Mouse (Mus musculus): ENCODE data around the gene Zfp384. TPM values are rescaled to one million over a fixed set of nuclear protein-coding genes. Genes with fewer than 3 reads are reported as not detected.
"Not testable (repeated sequence)": the region's sequence is repeated elsewhere in the genome, so short reads cannot be mapped to it uniquely, and the experiment has no call there.

The Zfp384 gene
- polyA plus RNA-seq, 1 experiment from 2014 or later, result 14.6 TPM

GRCm38 (mm10) chr6:125063906-125064305 lies 55.0 kb downstream of the Zfp384 start:
- Histone ChIP-seq H3K9me3 (ENCODE audit: control insufficient read depth, low read length) (no peaks in the 10 kb centered on the region), H3K4me2 (replicated peaks) (no peak overlapping the region), H3K4me1 (replicated peaks; ENCODE audit: control insufficient read depth, insufficient read depth, low read length) (no peaks in the 10 kb centered on the region; the same call in 1 of the 2 replicates), H3K4me3 (replicated peaks; ENCODE audit: low read length) (no peak overlapping the region), H3K9ac (no peak overlapping the region), H3K27me3 (ENCODE audit: control insufficient read depth, insufficient read depth, low read length) (no peaks in the 10 kb centered on the region), H3K36me3 (replicated peaks; ENCODE audit: control insufficient read depth, insufficient read depth) (no peaks in the 10 kb centered on the region), H3K27ac (no peak overlapping the region)
- ATAC-seq (ENCODE audit: low FRiP score) (no peak), DNase-seq (ENCODE audit: low spot score) (no peak)
- 85% methylated on average over 6 of the region's 6 CpGs for WGBS

- not testable (repeated sequence) for H3K9me3 ChIP-seq (ENCODE audit: control insufficient read depth, low read length); H3K27ac ChIP-seq; H3K9ac ChIP-seq; ATAC-seq (ENCODE audit: low FRiP score); H3K4me2 ChIP-seq (replicated peaks); H3K4me3 ChIP-seq (replicated peaks; ENCODE audit: low read length); H3K27me3 ChIP-seq (ENCODE audit: control insufficient read depth, insufficient read depth, low read length); H3K36me3 ChIP-seq (replicated peaks; ENCODE audit: control insufficient read depth, insufficient read depth); H3K4me1 ChIP-seq (replicated peaks; ENCODE audit: control insufficient read depth, insufficient read depth, low read length); DNase-seq (ENCODE audit: low spot score)
- no CpG with 5 or more reads among the region's 1 CpGs for WGBS
Measured at GRCm38 (mm10) chr6:125065223-125065622, 56.3 kb downstream of the Zfp384 start.

GRCm38 (mm10) chr6:125067571-125067995 lies 58.6 kb downstream of the Zfp384 start, which contains the start of gene Lpar5:
Gene Lpar5 (plus strand): TSS chr6:125067920.
- H3K4me1 ChIP-seq (replicated peaks; ENCODE audit: control insufficient read depth, insufficient read depth, low read length), result peaks cover 10% of the 10 kb centered on the region
- WGBS, result 60% methylated on average over 8 of the region's 8 CpGs
- H3K9me3 ChIP-seq (ENCODE audit: control insufficient read depth, low read length), result no peaks in the 10 kb centered on the region
- DNase-seq (ENCODE audit: low spot score), result no peak
- no peak within 1 kb of the TSS for H3K9ac ChIP-seq
- ATAC-seq (ENCODE audit: low FRiP score), result no peak
- no peak within 1 kb of the TSS for H3K27ac ChIP-seq
- no peak within 1 kb of the TSS for H3K4me3 ChIP-seq (replicated peaks; ENCODE audit: low read length)
- H3K4me2 ChIP-seq (replicated peaks), result no peak within 1 kb of the TSS
- H3K27me3 ChIP-seq (ENCODE audit: control insufficient read depth, insufficient read depth, low read length), result no peaks in the 10 kb centered on the region
- H3K36me3 ChIP-seq (replicated peaks; ENCODE audit: control insufficient read depth, insufficient read depth), result no peaks in the 10 kb centered on the region

DNA sequence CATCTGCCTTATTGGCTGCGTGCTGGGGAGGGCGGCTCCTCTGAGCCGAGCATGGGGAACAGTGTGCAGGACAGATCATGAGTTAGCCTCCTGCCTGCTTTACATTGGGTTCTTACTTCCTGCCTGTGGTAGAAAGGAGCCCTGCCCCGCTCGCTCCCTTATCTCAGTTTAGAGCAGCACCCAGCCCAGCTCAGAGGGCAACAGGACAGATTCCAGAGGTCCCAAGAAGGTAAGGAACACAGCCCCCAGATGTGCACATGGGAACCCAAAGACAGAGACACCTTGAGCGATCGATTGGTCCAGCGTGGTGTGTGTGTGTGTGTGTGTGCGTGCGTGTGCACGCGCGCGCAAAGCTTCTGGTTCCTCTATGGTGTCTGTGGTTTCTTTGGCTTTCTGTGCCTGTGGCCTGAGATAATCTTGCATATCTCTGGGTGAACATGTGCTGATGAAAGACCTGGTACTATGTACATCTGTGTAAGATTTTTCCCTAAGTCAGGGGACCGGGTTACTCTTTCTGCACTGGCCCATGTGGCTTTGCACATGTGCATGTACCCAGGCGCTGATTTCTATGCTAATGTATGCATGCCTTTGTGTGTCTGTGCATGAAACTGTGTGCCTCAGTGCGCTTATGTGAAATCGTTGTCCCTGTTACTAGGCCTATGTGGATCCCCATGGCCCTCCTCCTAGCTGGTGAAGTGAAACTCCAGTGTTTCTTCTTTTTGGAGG lies 62.4 kb downstream of the Zfp384 start:
- ATAC-seq (ENCODE audit: low FRiP score) (peak; percentile 85), DNase-seq (ENCODE audit: low spot score) (peak; percentile 54)
- no peaks in the 10 kb centered on the region for H3K9me3 ChIP-seq (ENCODE audit: control insufficient read depth, low read length)
- peaks cover 10% of the 10 kb centered on the region for H3K4me1 ChIP-seq (replicated peaks; ENCODE audit: control insufficient read depth, insufficient read depth, low read length)
- H3K4me3 ChIP-seq (replicated peaks; ENCODE audit: low read length), result no peak overlapping the region
- H3K4me2 ChIP-seq (replicated peaks), result no peak overlapping the region
- no peaks in the 10 kb centered on the region for H3K27me3 ChIP-seq (ENCODE audit: control insufficient read depth, insufficient read depth, low read length)
- peak overlapping the region; percentile 87 for H3K27ac ChIP-seq
- no peaks in the 10 kb centered on the region for H3K36me3 ChIP-seq (replicated peaks; ENCODE audit: control insufficient read depth, insufficient read depth)
- 78% methylated on average over 18 of the region's 18 CpGs for WGBS
- peak overlapping the region; percentile 28; the same call in 1 of the 2 replicates for H3K9ac ChIP-seq

DNA sequence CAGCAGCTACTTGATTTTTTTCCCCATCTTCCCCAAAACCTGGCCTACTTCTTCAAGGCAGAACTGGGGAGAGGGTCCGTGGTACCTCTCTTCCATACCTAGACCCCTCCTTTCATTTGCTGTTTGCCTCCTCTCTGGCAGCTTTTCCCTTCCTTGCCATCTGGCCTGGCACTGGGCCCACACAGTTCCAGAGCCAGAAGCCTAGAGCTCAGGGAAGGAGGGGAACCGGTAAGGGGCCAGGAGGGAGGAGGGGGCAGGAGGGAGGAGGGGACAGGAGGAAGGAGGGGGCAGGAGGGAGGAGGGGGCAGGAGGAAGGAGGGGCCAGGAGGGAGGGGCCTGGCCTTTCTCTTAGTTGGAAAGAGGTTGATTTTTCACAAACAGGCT lies 62.9 kb downstream of the Zfp384 start:
- DNase-seq (ENCODE audit: low spot score), result peak; percentile 81
- no peaks in the 10 kb centered on the region for H3K27me3 ChIP-seq (ENCODE audit: control insufficient read depth, insufficient read depth, low read length)
- WGBS, result 19% methylated on average over 2 of the region's 2 CpGs
- H3K4me1 ChIP-seq (replicated peaks; ENCODE audit: control insufficient read depth, insufficient read depth, low read length), result peaks cover 10% of the 10 kb centered on the region
- ATAC-seq (ENCODE audit: low FRiP score), result peak; percentile 82
- H3K9ac ChIP-seq, result peak overlapping the region; percentile 28; the same call in 1 of the 2 replicates
- H3K9me3 ChIP-seq (ENCODE audit: control insufficient read depth, low read length), result no peaks in the 10 kb centered on the region
- no peak overlapping the region for H3K4me2 ChIP-seq (replicated peaks)
- H3K36me3 ChIP-seq (replicated peaks; ENCODE audit: control insufficient read depth, insufficient read depth), result no peaks in the 10 kb centered on the region
- H3K4me3 ChIP-seq (replicated peaks; ENCODE audit: low read length), result no peak overlapping the region
- H3K27ac ChIP-seq, result peak overlapping the region; percentile 87

DNA sequence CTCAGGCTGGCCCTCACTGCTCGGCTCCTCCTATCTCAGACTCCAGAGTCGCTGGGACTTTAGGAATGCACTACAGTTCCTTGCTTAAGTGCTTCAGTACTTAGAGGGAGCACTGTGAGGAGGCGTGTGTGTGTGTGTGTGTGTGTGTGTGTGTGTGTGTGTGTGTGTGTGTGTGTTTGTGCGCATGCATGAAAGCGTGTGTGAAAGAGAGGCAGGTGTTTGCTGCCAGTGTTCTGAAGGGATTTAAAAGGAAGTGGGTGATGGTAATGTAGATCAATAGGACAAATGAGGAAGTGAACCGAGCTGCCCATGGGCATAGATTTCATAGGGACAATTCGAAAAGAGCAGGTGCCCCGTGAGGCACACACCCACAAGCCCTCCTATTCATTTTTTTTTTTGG lies 64.9 kb downstream of the Zfp384 start:
- Histone ChIP-seq H3K9me3 (ENCODE audit: control insufficient read depth, low read length) (no peaks in the 10 kb centered on the region), H3K27me3 (ENCODE audit: control insufficient read depth, insufficient read depth, low read length) (no peaks in the 10 kb centered on the region), H3K4me2 (replicated peaks) (no peak overlapping the region), H3K4me3 (replicated peaks; ENCODE audit: low read length) (no peak overlapping the region), H3K9ac (no peak overlapping the region), H3K27ac (no peak overlapping the region), H3K4me1 (replicated peaks; ENCODE audit: control insufficient read depth, insufficient read depth, low read length) (peaks cover 10% of the 10 kb centered on the region), H3K36me3 (replicated peaks; ENCODE audit: control insufficient read depth, insufficient read depth) (no peaks in the 10 kb centered on the region)
- no peak for ATAC-seq (ENCODE audit: low FRiP score)
- WGBS, result 75% methylated on average over 8 of the region's 8 CpGs
- no peak for DNase-seq (ENCODE audit: low spot score)

GRCm38 (mm10) chr6:125081394-125081793 lies 72.4 kb downstream of the Zfp384 start:
- DNase-seq (ENCODE audit: low spot score) (peak; percentile 51), ATAC-seq (ENCODE audit: low FRiP score) (0 out of 2 replicates have a peak, but pooled peaks have one; percentile 12)
- Histone ChIP-seq H3K9me3 (ENCODE audit: control insufficient read depth, low read length) (no peaks in the 10 kb centered on the region), H3K9ac (peak overlapping the region; percentile 73), H3K4me2 (replicated peaks) (peak overlapping the region; percentile 77), H3K27me3 (ENCODE audit: control insufficient read depth, insufficient read depth, low read length) (no peaks in the 10 kb centered on the region), H3K27ac (peak overlapping the region; percentile 93), H3K4me1 (replicated peaks; ENCODE audit: control insufficient read depth, insufficient read depth, low read length) (peaks cover 5% of the 10 kb centered on the region), H3K36me3 (replicated peaks; ENCODE audit: control insufficient read depth, insufficient read depth) (no peaks in the 10 kb centered on the region), H3K4me3 (replicated peaks; ENCODE audit: low read length) (peak overlapping the region; percentile 38)
- WGBS, result 22% methylated on average over 25 of the region's 25 CpGs

DNA sequence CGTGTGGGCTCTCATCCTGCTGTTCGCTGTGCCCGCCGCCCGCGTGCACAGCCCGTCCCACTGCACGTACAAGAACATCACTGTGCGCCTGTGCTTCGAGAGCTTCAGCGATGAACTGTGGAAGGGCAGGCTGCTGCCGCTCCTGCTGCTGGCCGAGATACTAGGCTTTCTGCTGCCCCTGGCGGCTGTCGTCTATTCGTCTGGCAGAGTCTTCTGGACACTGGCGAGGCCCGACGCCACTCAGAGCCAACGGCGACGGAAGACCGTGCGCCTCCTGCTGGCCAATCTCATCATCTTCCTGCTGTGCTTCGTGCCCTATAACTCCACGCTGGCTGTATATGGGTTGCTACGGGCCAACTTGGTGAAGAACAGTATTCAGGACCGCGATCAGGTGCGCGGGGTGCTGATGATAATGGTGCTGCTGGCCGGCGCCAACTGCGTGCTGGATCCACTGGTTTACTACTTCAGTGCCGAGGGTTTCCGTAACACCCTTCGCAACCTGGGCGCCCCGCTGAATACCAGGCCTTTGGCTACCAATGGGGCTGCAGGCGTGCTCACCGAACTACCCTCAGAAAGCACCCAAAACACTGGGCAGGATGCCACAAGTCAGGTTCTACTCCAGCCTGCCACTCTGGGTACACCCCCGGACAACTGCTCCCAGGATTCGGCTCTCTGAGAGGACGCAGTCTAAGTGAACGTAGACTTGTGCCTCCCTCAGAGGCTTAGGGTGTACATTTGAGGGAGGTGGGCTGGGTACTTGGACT lies 73.0 kb downstream of the Zfp384 start:
- H3K36me3 ChIP-seq (replicated peaks; ENCODE audit: control insufficient read depth, insufficient read depth), result no peaks in the 10 kb centered on the region
- DNase-seq (ENCODE audit: low spot score) (peak; percentile 96), ATAC-seq (ENCODE audit: low FRiP score) (peak; percentile 95)
- H3K9ac ChIP-seq, result peak overlapping the region; percentile 73
- peak overlapping the region; percentile 93 for H3K27ac ChIP-seq
- H3K9me3 ChIP-seq (ENCODE audit: control insufficient read depth, low read length), result no peaks in the 10 kb centered on the region
- H3K4me3 ChIP-seq (replicated peaks; ENCODE audit: low read length), result peak overlapping the region; percentile 38
- 21% methylated on average over 45 of the region's 45 CpGs for whole genome bisulfite sequencing
- no peaks in the 10 kb centered on the region for H3K27me3 ChIP-seq (ENCODE audit: control insufficient read depth, insufficient read depth, low read length)
- peaks cover 5% of the 10 kb centered on the region for H3K4me1 ChIP-seq (replicated peaks; ENCODE audit: control insufficient read depth, insufficient read depth, low read length)
- peak overlapping the region; percentile 77 for H3K4me2 ChIP-seq (replicated peaks)

GRCm38 (mm10) chr6:125082801-125083386 lies 73.9 kb downstream of the Zfp384 start:
- DNase-seq (ENCODE audit: low spot score), result no peak
- H3K4me3 ChIP-seq (replicated peaks; ENCODE audit: low read length), result no peak overlapping the region
- H3K27me3 ChIP-seq (ENCODE audit: control insufficient read depth, insufficient read depth, low read length), result no peaks in the 10 kb centered on the region
- no peaks in the 10 kb centered on the region for H3K9me3 ChIP-seq (ENCODE audit: control insufficient read depth, low read length)
- no peak overlapping the region for H3K4me2 ChIP-seq (replicated peaks)
- no peak overlapping the region for H3K27ac ChIP-seq
- no peaks in the 10 kb centered on the region for H3K36me3 ChIP-seq (replicated peaks; ENCODE audit: control insufficient read depth, insufficient read depth)
- H3K4me1 ChIP-seq (replicated peaks; ENCODE audit: control insufficient read depth, insufficient read depth, low read length), result peaks cover 5% of the 10 kb centered on the region
- no peak overlapping the region for H3K9ac ChIP-seq
- no peak for ATAC-seq (ENCODE audit: low FRiP score)
- WGBS, result 88% methylated on average over 7 of the region's 7 CpGs

Data from hindbrain, embryonic 14.5 days (tissue).